9 mouse cellular contexts compared by ENCODE assay signal in genomic region chr14:45992041-45992869, GRCm38 (mm10).
DNase-seq lines count a peak whose midpoint lies in the region; ATAC-seq and TF ChIP-seq lines count a peak whose summit lies in the region.
"Had no signal": no experiment of that assay in that cellular context is flagged by ENCODE, and none has a peak within 500 bp of the region (broad histone marks: within the 10 kb centered on the region; RNA-seq: fewer than 3 reads in every experiment).

No protein-coding gene starts in this region.

- TF ChIP-seq CTCF in liver, adult 2 months (IDR thresholded peaks at IDR 0.05; ENCODE audit: low read depth, low read length): no peak
- no peak for TF ChIP-seq CTCF in stomach, postnatal 0 days (IDR thresholded peaks at IDR 0.05; ENCODE audit: low read depth)

- H3K9ac ChIP-seq in liver, adult 2 months (ENCODE audit: low read depth, low read length): peak overlapping the region; percentile 66
- no peak overlapping the region for H3K9ac ChIP-seq in liver, embryonic 12.5 days
- H3K9ac ChIP-seq in stomach, postnatal 0 days (ENCODE audit: low read length): no peak overlapping the region
- no peak overlapping the region for H3K9ac ChIP-seq in midbrain, embryonic 11.5 days (ENCODE audit: low read length)

- WGBS in liver, adult 2 months: 16% methylated on average over 17 of the region's 17 CpGs
- WGBS in liver, embryonic 12.5 days (ENCODE audit: insufficient replicate concordance): 59% methylated on average over 17 of the region's 17 CpGs
- 30% methylated on average over 17 of the region's 17 CpGs for WGBS in stomach, postnatal 0 days
- WGBS in midbrain, embryonic 11.5 days: 79% methylated on average over 17 of the region's 17 CpGs

- TF ChIP-seq POLR2A in liver, adult 2 months (IDR thresholded peaks at IDR 0.05; ENCODE audit: extremely low read depth, insufficient read depth, low read length): 0 out of 2 replicates have a peak, but pooled peaks have one; percentile 1

- no peak for ATAC-seq in liver, embryonic 12.5 days
- peak; percentile 73; the same call in 1 of the 2 replicates for ATAC-seq in stomach, postnatal 0 days (ENCODE audit: low FRiP score, low TSS enrichment)
- ATAC-seq in midbrain, embryonic 11.5 days (ENCODE audit: low FRiP score): no peak

- H3K4me1 ChIP-seq in liver, adult 2 months (ENCODE audit: control insufficient read depth, insufficient read depth, low read length): peaks cover 24% of the 10 kb centered on the region
- H3K4me1 ChIP-seq in liver, embryonic 12.5 days: no peaks in the 10 kb centered on the region
- H3K4me1 ChIP-seq in stomach, postnatal 0 days (replicated peaks; ENCODE audit: control insufficient read depth, insufficient read depth): no peaks in the 10 kb centered on the region; the same call in 1 of the 2 replicates
- H3K4me1 ChIP-seq in midbrain, embryonic 11.5 days (ENCODE audit: control insufficient read depth, insufficient read depth, low read length): no peaks in the 10 kb centered on the region

- no peaks in the 10 kb centered on the region for H3K9me3 ChIP-seq in liver, embryonic 12.5 days (replicated peaks)
- no peaks in the 10 kb centered on the region for H3K9me3 ChIP-seq in stomach, postnatal 0 days (ENCODE audit: control insufficient read depth, low read length)
- H3K9me3 ChIP-seq in midbrain, embryonic 11.5 days (ENCODE audit: control insufficient read depth, low read length): no peaks in the 10 kb centered on the region
- H3K9me3 ChIP-seq: G1E had no signal

- no peak overlapping the region for H3K4me3 ChIP-seq in liver, adult 2 months (ENCODE audit: insufficient read depth, low read depth, low read length)
- H3K4me3 ChIP-seq in liver, embryonic 12.5 days: no peak overlapping the region
- no peak overlapping the region for H3K4me3 ChIP-seq in stomach, postnatal 0 days (ENCODE audit: low read depth, low read length)
- H3K4me3 ChIP-seq in midbrain, embryonic 11.5 days (ENCODE audit: low read depth, low read length): no peak overlapping the region

- peak; percentile 81 for DNase-seq in liver, adult 2 months (ENCODE audit: extremely low read depth, low read depth, low spot score)
- peak; percentile 21 to 28 for DNase-seq in heart, postnatal 10 days
- DNase-seq in lung, adult 18-20 months: peak; percentile 60 to 72
- DNase-seq in stomach, postnatal 0 days (ENCODE audit: low spot score): peak; percentile 16
- no peak for DNase-seq in midbrain, embryonic 11.5 days (ENCODE audit: low spot score, missing footprints)
- no peak for DNase-seq in thymus, postnatal 36 days

- H3K27me3 ChIP-seq in liver, adult 2 months (ENCODE audit: control insufficient read depth, insufficient read depth, low read length): no peaks in the 10 kb centered on the region
- no peaks in the 10 kb centered on the region for H3K27me3 ChIP-seq in liver, embryonic 12.5 days (replicated peaks)
- H3K27me3 ChIP-seq in stomach, postnatal 0 days (ENCODE audit: control insufficient read depth, insufficient read depth, low read length): no peaks in the 10 kb centered on the region
- no peaks in the 10 kb centered on the region for H3K27me3 ChIP-seq in midbrain, embryonic 11.5 days (ENCODE audit: control insufficient read depth, insufficient read depth, low read length)

- H3K79me2 ChIP-seq in liver, adult 2 months (ENCODE audit: control insufficient read depth, insufficient read depth, low read length): no peaks in the 10 kb centered on the region

- intact Hi-C loops in heart, postnatal 10 days (cut with DNase I): loop anchor here (2.0 to 5.0 kb wide), 3 partner anchors 310 to 710 kb away; no protein-coding TSS in a partner anchor

- no peak overlapping the region for H3K4me2 ChIP-seq in liver, embryonic 12.5 days
- H3K4me2 ChIP-seq in stomach, postnatal 0 days (replicated peaks; ENCODE audit: low read depth): no peak overlapping the region
- no peak overlapping the region for H3K4me2 ChIP-seq in midbrain, embryonic 11.5 days

- H3K27ac ChIP-seq in liver, adult 2 months (replicated peaks; ENCODE audit: insufficient read depth, low read depth, low read length): peak overlapping the region; percentile 98
- H3K27ac ChIP-seq in liver, embryonic 12.5 days: no peak overlapping the region
- peak overlapping the region; percentile 59 for H3K27ac ChIP-seq in stomach, postnatal 0 days (replicated peaks)
- H3K27ac ChIP-seq in midbrain, embryonic 11.5 days (ENCODE audit: low read depth, low read length): no peak overlapping the region
- H3K27ac ChIP-seq: macrophage had no signal

- TF ChIP-seq EP300 in stomach, postnatal 0 days (optimal IDR thresholded peaks at IDR 0.05): no peak

- no peaks in the 10 kb centered on the region for H3K36me3 ChIP-seq in liver, adult 2 months (ENCODE audit: control insufficient read depth, insufficient read depth, low read length)
- H3K36me3 ChIP-seq in liver, embryonic 12.5 days: no peaks in the 10 kb centered on the region
- H3K36me3 ChIP-seq in stomach, postnatal 0 days (ENCODE audit: control insufficient read depth, insufficient read depth, low read length): no peaks in the 10 kb centered on the region
- H3K36me3 ChIP-seq in midbrain, embryonic 11.5 days (ENCODE audit: control insufficient read depth, insufficient read depth, low read length): no peaks in the 10 kb centered on the region
- H3K36me3 ChIP-seq: G1E had no signal

Comparison
In these comparisons a context has a peak if more than half of its experiments do, and no peak if none do; other contexts are left out.
1. H3K27ac ChIP-seq: peak in liver, adult 2 months (single experiment) and stomach, postnatal 0 days (single experiment); none in liver, embryonic 12.5 days (single experiment) and midbrain, embryonic 11.5 days (single experiment).
2. DNase-seq: peak in liver, adult 2 months (single experiment), heart, postnatal 10 days (2 of 2), lung, adult 18-20 months (2 of 2) and stomach, postnatal 0 days (single experiment); none in midbrain, embryonic 11.5 days (single experiment) and thymus, postnatal 36 days (0 of 2).